Mouse (Mus musculus): ENCODE results near the gene Irs3. TPM values are rescaled to one million over a fixed set of nuclear protein-coding genes. Genes with fewer than 3 reads are reported as not detected.

The Irs3 gene
- polyA plus RNA-seq, 1 experiment from 2014 or later = 0.80 TPM

GRCm38 (mm10) chr5:137600619-137601364 lies 44.7 kb downstream of the Irs3 start, which contains the start of gene Mospd3:
TSS of gene Mospd3 (minus strand) at chr5:137601058.
- ATAC-seq = peak; percentile 97
- Histone ChIP-seq H3K4me1 (ENCODE audit: insufficient read depth, low read depth, low read length) (peaks cover 5% of the 10 kb centered on the region), H3K27me3 (replicated peaks; ENCODE audit: insufficient read depth, low read length) (no peaks in the 10 kb centered on the region), H3K27ac (ENCODE audit: low read length) (peak within 1 kb of the TSS; percentile 92), H3K9me3 (ENCODE audit: low read length) (no peaks in the 10 kb centered on the region), H3K4me2 (replicated peaks; ENCODE audit: low read depth, low read length) (peak within 1 kb of the TSS; percentile 93), H3K36me3 (ENCODE audit: insufficient read depth, low read length) (no peaks in the 10 kb centered on the region), H3K4me3 (ENCODE audit: low read depth, low read length) (peak within 1 kb of the TSS; percentile 75), H3K9ac (replicated peaks; ENCODE audit: low read depth) (peak within 1 kb of the TSS; percentile 70)
- TF ChIP-seq CTCF (IDR thresholded peaks at IDR 0.05) (no peak), EP300 (IDR thresholded peaks at IDR 0.05) (peak; percentile 83; the same call in 1 of the 2 replicates)
- WGBS = under 1% methylated on average over 41 of the region's 41 CpGs
- peak; percentile 100 for DNase-seq (ENCODE audit: low spot score)

- TF ChIP-seq CTCF (IDR thresholded peaks at IDR 0.05) = no peak
- TF ChIP-seq EP300 (IDR thresholded peaks at IDR 0.05) = no peak
- H3K4me1 ChIP-seq (ENCODE audit: insufficient read depth, low read depth, low read length) = peaks cover 5% of the 10 kb centered on the region
- H3K4me3 ChIP-seq (ENCODE audit: low read depth, low read length) = peak overlapping the region; percentile 75
- H3K9ac ChIP-seq (replicated peaks; ENCODE audit: low read depth) = peak overlapping the region; percentile 70
- peak overlapping the region; percentile 93 for H3K4me2 ChIP-seq (replicated peaks; ENCODE audit: low read depth, low read length)
- H3K9me3 ChIP-seq (ENCODE audit: low read length) = no peaks in the 10 kb centered on the region
- H3K27ac ChIP-seq (ENCODE audit: low read length) = peak overlapping the region; percentile 60
- H3K27me3 ChIP-seq (replicated peaks; ENCODE audit: insufficient read depth, low read length) = no peaks in the 10 kb centered on the region
- ATAC-seq (peak; percentile 36), DNase-seq (ENCODE audit: low spot score) (peak; percentile 22)
- H3K36me3 ChIP-seq (ENCODE audit: insufficient read depth, low read length) = no peaks in the 10 kb centered on the region
- WGBS = 2% methylated on average over 17 of the region's 19 CpGs
These were observed 45.3 kb downstream of the Irs3 start for GRCm38 (mm10) chr5:137600281-137600618.

GRCm38 (mm10) chr5:137599600-137599999 lies 45.9 kb downstream of the Irs3 start:
- H3K9ac ChIP-seq (replicated peaks; ENCODE audit: low read depth) = peak overlapping the region; percentile 70
- no peak for DNase-seq (ENCODE audit: low spot score)
- TF ChIP-seq CTCF (IDR thresholded peaks at IDR 0.05) = no peak
- no peak for TF ChIP-seq EP300 (IDR thresholded peaks at IDR 0.05)
- H3K4me2 ChIP-seq (replicated peaks; ENCODE audit: low read depth, low read length) = peak overlapping the region; percentile 93
- H3K27ac ChIP-seq (ENCODE audit: low read length) = no peak overlapping the region; the same call in 1 of the 2 replicates
- H3K27me3 ChIP-seq (replicated peaks; ENCODE audit: insufficient read depth, low read length) = no peaks in the 10 kb centered on the region
- ATAC-seq = no peak
- peak overlapping the region; percentile 75 for H3K4me3 ChIP-seq (ENCODE audit: low read depth, low read length)
- 56% methylated on average over 9 of the region's 9 CpGs for WGBS
- no peaks in the 10 kb centered on the region for H3K9me3 ChIP-seq (ENCODE audit: low read length)
- H3K4me1 ChIP-seq (ENCODE audit: insufficient read depth, low read depth, low read length) = peaks cover 5% of the 10 kb centered on the region
- H3K36me3 ChIP-seq (ENCODE audit: insufficient read depth, low read length) = no peaks in the 10 kb centered on the region

- no peak for ATAC-seq
- WGBS = 80% methylated on average over 2 of the region's 2 CpGs
- no peaks in the 10 kb centered on the region for H3K36me3 ChIP-seq (ENCODE audit: insufficient read depth, low read length)
These were observed 47.3 kb downstream of the Irs3 start for GRCm38 (mm10) chr5:137598100-137598826.

GRCm38 (mm10) chr5:137597625-137598024 lies 47.9 kb downstream of the Irs3 start:
- H3K27ac ChIP-seq (ENCODE audit: low read length) = no peak overlapping the region
- WGBS = 85% methylated on average over 6 of the region's 6 CpGs
- no peak overlapping the region for H3K9ac ChIP-seq (replicated peaks; ENCODE audit: low read depth)
- H3K4me2 ChIP-seq (replicated peaks; ENCODE audit: low read depth, low read length) = no peak overlapping the region
- no peaks in the 10 kb centered on the region for H3K27me3 ChIP-seq (replicated peaks; ENCODE audit: insufficient read depth, low read length)
- H3K4me3 ChIP-seq (ENCODE audit: low read depth, low read length) = no peak overlapping the region
- H3K36me3 ChIP-seq (ENCODE audit: insufficient read depth, low read length) = no peaks in the 10 kb centered on the region
- TF ChIP-seq CTCF (IDR thresholded peaks at IDR 0.05) (no peak), EP300 (IDR thresholded peaks at IDR 0.05) (no peak)
- ATAC-seq (no peak), DNase-seq (ENCODE audit: low spot score) (no peak)
- peaks cover 4% of the 10 kb centered on the region for H3K4me1 ChIP-seq (ENCODE audit: insufficient read depth, low read depth, low read length)
- H3K9me3 ChIP-seq (ENCODE audit: low read length) = no peaks in the 10 kb centered on the region

More at GRCm38 (mm10) chr5:137598100-137598826, 47.3 kb downstream of the Irs3 start:
- no peak overlapping the region for H3K27ac ChIP-seq (ENCODE audit: low read length)
- no peaks in the 10 kb centered on the region for H3K9me3 ChIP-seq (ENCODE audit: low read length)
- H3K4me1 ChIP-seq (ENCODE audit: insufficient read depth, low read depth, low read length) = peaks cover 5% of the 10 kb centered on the region
- H3K4me3 ChIP-seq (ENCODE audit: low read depth, low read length) = no peak overlapping the region
- TF ChIP-seq EP300 (IDR thresholded peaks at IDR 0.05) (no peak), CTCF (IDR thresholded peaks at IDR 0.05) (no peak)
- DNase-seq (ENCODE audit: low spot score) = no peak
- H3K4me2 ChIP-seq (replicated peaks; ENCODE audit: low read depth, low read length) = no peak overlapping the region
- no peaks in the 10 kb centered on the region for H3K27me3 ChIP-seq (replicated peaks; ENCODE audit: insufficient read depth, low read length)
- no peak overlapping the region for H3K9ac ChIP-seq (replicated peaks; ENCODE audit: low read depth)

GRCm38 (mm10) chr5:137596601-137597261 lies 48.8 kb downstream of the Irs3 start:
- Histone ChIP-seq H3K9ac (replicated peaks; ENCODE audit: low read depth) (no peak overlapping the region), H3K27me3 (replicated peaks; ENCODE audit: insufficient read depth, low read length) (no peaks in the 10 kb centered on the region), H3K27ac (ENCODE audit: low read length) (no peak overlapping the region), H3K4me3 (ENCODE audit: low read depth, low read length) (no peak overlapping the region), H3K36me3 (ENCODE audit: insufficient read depth, low read length) (no peaks in the 10 kb centered on the region), H3K9me3 (ENCODE audit: low read length) (no peaks in the 10 kb centered on the region), H3K4me1 (ENCODE audit: insufficient read depth, low read depth, low read length) (no peaks in the 10 kb centered on the region), H3K4me2 (replicated peaks; ENCODE audit: low read depth, low read length) (no peak overlapping the region)
- 42% methylated on average over 23 of the region's 30 CpGs for WGBS
- ATAC-seq (no peak), DNase-seq (ENCODE audit: low spot score) (peak; percentile 34)
- TF ChIP-seq CTCF (IDR thresholded peaks at IDR 0.05) = no peak
- no peak for TF ChIP-seq EP300 (IDR thresholded peaks at IDR 0.05)
